ENCODE assay signal across 27 mouse cellular contexts in genomic region chr1:40632407-40633062, GRCm38 (mm10). TPM values are rescaled to one million over a fixed set of nuclear protein-coding genes. Genes with fewer than 3 reads are reported as not detected.
DNase-seq lines count a peak whose midpoint lies in the region; ATAC-seq lines count a peak whose summit lies in the region.
"Had no signal": no experiment of that assay in that cellular context is flagged by ENCODE, and none has a peak within 500 bp of the region (broad histone marks: within the 10 kb centered on the region; RNA-seq: fewer than 3 reads in every experiment).

No protein-coding gene starts in this region.

- 0 out of 2 replicates have a peak, but pooled peaks cover 5% of the 10 kb centered on the region for H3K27me3 ChIP-seq in heart, embryonic 12.5 days (replicated peaks)
- H3K27me3 ChIP-seq in kidney, embryonic 16.5 days (ENCODE audit: insufficient read depth, low read length): no peaks in the 10 kb centered on the region
- no peaks in the 10 kb centered on the region for H3K27me3 ChIP-seq in embryonic facial prominence, embryonic 10.5 days (replicated peaks; ENCODE audit: low read depth, poor library complexity, severe bottlenecking)
- H3K27me3 ChIP-seq: embryonic facial prominence, embryonic 15.5 days; heart, embryonic 13.5 days; hindbrain, embryonic 15.5 days; liver, embryonic 12.5 days; midbrain, embryonic 13.5 days; neural tube, embryonic 15.5 days had no signal

- no peak for ATAC-seq in heart, embryonic 12.5 days (ENCODE audit: insufficient number of reproducible peaks, low FRiP score)
- ATAC-seq in kidney, embryonic 16.5 days (ENCODE audit: low FRiP score, low TSS enrichment): 0 out of 2 replicates have a peak, but pooled peaks have one; percentile 12
- ATAC-seq in megakaryocyte progenitor cell, adult 5-6 weeks (replicated peaks; ENCODE audit: poor library complexity): peak; percentile 49
- no peak for ATAC-seq in CD4-positive, CD25-positive, alpha-beta regulatory T cell, adult 4 months
- ATAC-seq: liver, embryonic 12.5 days; midbrain, embryonic 13.5 days had no signal

- no peaks in the 10 kb centered on the region for H3K9me3 ChIP-seq in heart, embryonic 12.5 days (replicated peaks)
- no peaks in the 10 kb centered on the region for H3K9me3 ChIP-seq in kidney, embryonic 16.5 days (ENCODE audit: low read length)
- no peaks in the 10 kb centered on the region for H3K9me3 ChIP-seq in embryonic facial prominence, embryonic 10.5 days
- H3K9me3 ChIP-seq: embryonic facial prominence, embryonic 15.5 days; forebrain, embryonic 10.5 days; G1E; heart, embryonic 13.5 days; hindbrain, embryonic 15.5 days; limb, embryonic 10.5 days; liver, embryonic 12.5 days; midbrain, embryonic 13.5 days; neural tube, embryonic 15.5 days had no signal

- H3K9ac ChIP-seq in heart, embryonic 12.5 days: no peak overlapping the region
- H3K9ac ChIP-seq in kidney, embryonic 16.5 days (replicated peaks; ENCODE audit: low read length): no peak overlapping the region
- H3K9ac ChIP-seq: embryonic facial prominence, embryonic 15.5 days; heart, embryonic 13.5 days; hindbrain, embryonic 15.5 days; liver, embryonic 12.5 days; midbrain, embryonic 13.5 days; neural tube, embryonic 15.5 days had no signal

- H3K4me2 ChIP-seq in heart, embryonic 12.5 days: no peak overlapping the region
- H3K4me2 ChIP-seq in kidney, embryonic 16.5 days (replicated peaks; ENCODE audit: low read depth, low read length): no peak overlapping the region
- H3K4me2 ChIP-seq: embryonic facial prominence, embryonic 15.5 days; heart, embryonic 13.5 days; hindbrain, embryonic 15.5 days; liver, embryonic 12.5 days; midbrain, embryonic 13.5 days; neural tube, embryonic 15.5 days had no signal

- 58% methylated on average over 2 of the region's 2 CpGs for WGBS in heart, embryonic 12.5 days
- 49% methylated on average over 2 of the region's 2 CpGs for WGBS in kidney, embryonic 16.5 days
- WGBS in embryonic facial prominence, embryonic 10.5 days: 57% methylated on average over 2 of the region's 2 CpGs

- no peak overlapping the region for H3K4me3 ChIP-seq in heart, embryonic 12.5 days
- H3K4me3 ChIP-seq in kidney, embryonic 16.5 days (ENCODE audit: low read length): no peak overlapping the region
- no peak overlapping the region for H3K4me3 ChIP-seq in embryonic facial prominence, embryonic 10.5 days
- H3K4me3 ChIP-seq: embryonic facial prominence, embryonic 15.5 days; forebrain, embryonic 10.5 days; heart, embryonic 13.5 days; hindbrain, embryonic 15.5 days; limb, embryonic 10.5 days; liver, embryonic 12.5 days; midbrain, embryonic 13.5 days; myocyte; neural tube, embryonic 15.5 days had no signal

- DNase-seq in heart, adult 11 months: peak; percentile 83
- peak; percentile 7 for DNase-seq in ES-CJ7 (ENCODE audit: low read depth, low spot score)
- no peak for DNase-seq in spleen, adult 18-20 months
- no peak for DNase-seq in embryonic facial prominence, embryonic 10.5 days (ENCODE audit: low spot score)
- DNase-seq: adrenal gland, postnatal 25 days; cerebellum, adult 11-12 months; cerebellum, postnatal 25 days; embryo, embryonic 11 days; heart, postnatal 36 days; lung, adult 2 months; thymus, postnatal 25 days had no signal

- H3K4me1 ChIP-seq in heart, embryonic 12.5 days (replicated peaks): no peaks in the 10 kb centered on the region
- peaks cover 18% of the 10 kb centered on the region for H3K4me1 ChIP-seq in kidney, embryonic 16.5 days (ENCODE audit: insufficient read depth, low read length)
- H3K4me1 ChIP-seq in embryonic facial prominence, embryonic 10.5 days: peaks cover 12% of the 10 kb centered on the region; the same call in 1 of the 2 replicates
- H3K4me1 ChIP-seq: embryonic facial prominence, embryonic 15.5 days; heart, embryonic 13.5 days; hindbrain, embryonic 15.5 days; limb, embryonic 10.5 days; liver, embryonic 12.5 days; neural tube, embryonic 15.5 days had no signal

- H3K27ac ChIP-seq in heart, embryonic 12.5 days (ENCODE audit: poor library complexity, severe bottlenecking): no peak overlapping the region
- no peak overlapping the region for H3K27ac ChIP-seq in kidney, embryonic 16.5 days (ENCODE audit: low read length)
- no peak overlapping the region for H3K27ac ChIP-seq in embryonic facial prominence, embryonic 10.5 days (replicated peaks)
- H3K27ac ChIP-seq: embryonic facial prominence, embryonic 15.5 days; forebrain, embryonic 10.5 days; heart, embryonic 13.5 days; hindbrain, embryonic 15.5 days; kidney, postnatal 0 days; limb, embryonic 10.5 days; liver, embryonic 12.5 days; macrophage; midbrain, embryonic 13.5 days; neural tube, embryonic 15.5 days had no signal

- H3K36me3 ChIP-seq in heart, embryonic 12.5 days: no peaks in the 10 kb centered on the region
- no peaks in the 10 kb centered on the region for H3K36me3 ChIP-seq in kidney, embryonic 16.5 days (ENCODE audit: insufficient read depth, low read length)
- H3K36me3 ChIP-seq in embryonic facial prominence, embryonic 10.5 days (replicated peaks): no peaks in the 10 kb centered on the region
- H3K36me3 ChIP-seq: embryonic facial prominence, embryonic 15.5 days; forebrain, embryonic 10.5 days; G1E; heart, embryonic 13.5 days; hindbrain, embryonic 15.5 days; limb, embryonic 10.5 days; liver, embryonic 12.5 days; midbrain, embryonic 13.5 days; neural tube, embryonic 15.5 days had no signal

RNA-seq across cellular contexts. Expression of gene Slc9a2, which starts 47.8 kb away (rescaled TPM):
- polyA plus RNA-seq in heart, embryonic 12.5 days (2016; fragmentation: Nextera tagmentation; extraction: Ambion mirVana): 0.04 and 0.05 TPM in 2 replicates
- 2.7 and 2.8 TPM in 2 replicates for polyA plus RNA-seq in kidney, embryonic 16.5 days (2015; fragmentation: Nextera tagmentation; extraction: Ambion mirVana)
- not detected in 2 replicates for total RNA-seq in megakaryocyte progenitor cell, adult 5-6 weeks (2015)
- total RNA-seq in megakaryocyte progenitor cell, adult 5-6 weeks (2017): 0.04 and 0.10 TPM in 2 replicates
- not detected in 2 replicates for polyA plus RNA-seq in embryonic facial prominence, embryonic 10.5 days (2016; fragmentation: Nextera tagmentation; extraction: Ambion mirVana)
- not detected for polyA plus RNA-seq in CD4-positive, CD25-positive, alpha-beta regulatory T cell, adult 4 months (2017; shearing (Covaris generic))
- polyA plus RNA-seq: forebrain, embryonic 10.5 days; G1E; limb, embryonic 10.5 days; liver, embryonic 12.5 days; macrophage had no signal

RNA-seq across cellular contexts. Expression of gene Slc9a4, which starts 52.7 kb away (rescaled TPM):
- not detected in 2 replicates for polyA plus RNA-seq in heart, embryonic 12.5 days (2016; fragmentation: Nextera tagmentation; extraction: Ambion mirVana)
- 0.40 and 0.49 TPM in 2 replicates for polyA plus RNA-seq in kidney, embryonic 16.5 days (2015; fragmentation: Nextera tagmentation; extraction: Ambion mirVana)
- total RNA-seq in megakaryocyte progenitor cell, adult 5-6 weeks (2015): not detected in 2 replicates
- not detected in 2 replicates for total RNA-seq in megakaryocyte progenitor cell, adult 5-6 weeks (2017)
- not detected in 2 replicates for polyA plus RNA-seq in embryonic facial prominence, embryonic 10.5 days (2016; fragmentation: Nextera tagmentation; extraction: Ambion mirVana)
- not detected for polyA plus RNA-seq in CD4-positive, CD25-positive, alpha-beta regulatory T cell, adult 4 months (2017; shearing (Covaris generic))
- total RNA-seq: adrenal gland, postnatal 25 days; G1E had no signal
- polyA plus RNA-seq: forebrain, embryonic 10.5 days; G1E; heart, embryonic 13.5 days; hindbrain, embryonic 15.5 days; limb, embryonic 10.5 days; liver, embryonic 12.5 days; midbrain, embryonic 13.5 days had no signal

Comparison
In these comparisons a context has a peak if more than half of its experiments do, and no peak if none do; other contexts are left out.
1. DNase-seq: peak in heart, adult 11 months (single experiment) and ES-CJ7 (single experiment); none in spleen, adult 18-20 months (0 of 2) and embryonic facial prominence, embryonic 10.5 days (single experiment).
2. ATAC-seq: peak in kidney, embryonic 16.5 days (single experiment) and megakaryocyte progenitor cell, adult 5-6 weeks (single experiment); none in heart, embryonic 12.5 days (single experiment) and CD4-positive, CD25-positive, alpha-beta regulatory T cell, adult 4 months (single experiment).